Mouse (Mus musculus): ENCODE results near the gene Tnfrsf14. TPM values are rescaled to one million over a fixed set of nuclear protein-coding genes. Genes with fewer than 3 reads are reported as not detected.

The Tnfrsf14 gene
- total and polyA plus RNA-seq, 3 experiments = 6.1 to 18.8 (median 7.0) TPM

- H3K27ac ChIP-seq = no peak overlapping the region
- no peaks in the 10 kb centered on the region for H3K79me2 ChIP-seq (replicated peaks; ENCODE audit: control insufficient read depth, insufficient read depth, low read length)
- peaks cover 3% of the 10 kb centered on the region for H3K27me3 ChIP-seq (ENCODE audit: control insufficient read depth, insufficient read depth, low read length)
- peaks cover 1% of the 10 kb centered on the region; the same call in 1 of the 2 replicates for H3K4me1 ChIP-seq (ENCODE audit: control insufficient read depth, insufficient read depth, low read length)
- H3K36me3 ChIP-seq (ENCODE audit: control insufficient read depth, insufficient read depth, low read length) = no peaks in the 10 kb centered on the region
- DNase-seq = peak in 1 of 2 experiments; percentile 34
- TF ChIP-seq CTCF (IDR thresholded peaks at IDR 0.05) (no peak), EP300 (IDR thresholded peaks at IDR 0.05; ENCODE audit: insufficient read depth, low read depth, low read length) (no peak), POLR2A (IDR thresholded peaks at IDR 0.05; ENCODE audit: insufficient read depth, low read depth, low read length) (no peak)
- H3K4me3 ChIP-seq = no peak overlapping the region
- 43% methylated on average over 14 of the region's 14 CpGs for WGBS
- H3K9ac ChIP-seq (ENCODE audit: low read depth, low read length) = no peak overlapping the region
- intact Hi-C loops (cut with DNase I) = no loop called here
Observed at GRCm38 (mm10) chr4:154948066-154948939, 19.9 kb upstream of the Tnfrsf14 start.

GRCm38 (mm10) chr4:154946319-154946718 is 18.0 kb upstream of the Tnfrsf14 start:
- Histone ChIP-seq H3K4me3 (peak overlapping the region; percentile 32; the same call in 1 of the 2 replicates), H3K27ac (0 out of 2 replicates have a peak overlapping the region, but pooled peaks have one; percentile 41), H3K79me2 (replicated peaks; ENCODE audit: control insufficient read depth, insufficient read depth, low read length) (no peaks in the 10 kb centered on the region), H3K27me3 (ENCODE audit: control insufficient read depth, insufficient read depth, low read length) (no peaks in the 10 kb centered on the region; the same call in 1 of the 2 replicates), H3K9ac (ENCODE audit: low read depth, low read length) (peak overlapping the region; percentile 43), H3K4me1 (ENCODE audit: control insufficient read depth, insufficient read depth, low read length) (peaks cover 1% of the 10 kb centered on the region; the same call in 1 of the 2 replicates), H3K36me3 (ENCODE audit: control insufficient read depth, insufficient read depth, low read length) (no peaks in the 10 kb centered on the region)
- WGBS = 4% methylated on average over 8 of the region's 8 CpGs
- TF ChIP-seq POLR2A (IDR thresholded peaks at IDR 0.05; ENCODE audit: insufficient read depth, low read depth, low read length) (peak; percentile 43; the same call in 1 of the 2 replicates), EP300 (IDR thresholded peaks at IDR 0.05; ENCODE audit: insufficient read depth, low read depth, low read length) (no peak), CTCF (IDR thresholded peaks at IDR 0.05) (0 out of 2 replicates have a peak, but pooled peaks have one; percentile 7)
- peak; percentile 53 to 75 for DNase-seq
- intact Hi-C loops (cut with DNase I) = no loop called here

GRCm38 (mm10) chr4:154944121-154944590 is 15.8 kb upstream of the Tnfrsf14 start:
- WGBS = 8% methylated on average over 2 of the region's 2 CpGs
- Histone ChIP-seq H3K27me3 (ENCODE audit: control insufficient read depth, insufficient read depth, low read length) (no peaks in the 10 kb centered on the region), H3K79me2 (replicated peaks; ENCODE audit: control insufficient read depth, insufficient read depth, low read length) (no peaks in the 10 kb centered on the region), H3K36me3 (ENCODE audit: control insufficient read depth, insufficient read depth, low read length) (no peaks in the 10 kb centered on the region), H3K27ac (no peak overlapping the region; the same call in 1 of the 2 replicates), H3K4me3 (no peak overlapping the region), H3K4me1 (ENCODE audit: control insufficient read depth, insufficient read depth, low read length) (peaks cover 1% of the 10 kb centered on the region; the same call in 1 of the 2 replicates), H3K9ac (ENCODE audit: low read depth, low read length) (no peak overlapping the region)
- TF ChIP-seq CTCF (IDR thresholded peaks at IDR 0.05) (peak; percentile 98), EP300 (IDR thresholded peaks at IDR 0.05; ENCODE audit: insufficient read depth, low read depth, low read length) (peak; percentile 90), POLR2A (IDR thresholded peaks at IDR 0.05; ENCODE audit: insufficient read depth, low read depth, low read length) (no peak)
- peak; percentile 75 to 83 for DNase-seq
- intact Hi-C loops (cut with DNase I) = loop anchor here (1.0 to 2.0 kb wide), 4 partner anchors 21 to 123 kb away; partner anchors contain the start of genes Pank4 and Pex10

- Histone ChIP-seq H3K79me2 (replicated peaks; ENCODE audit: control insufficient read depth, insufficient read depth, low read length) (no peaks in the 10 kb centered on the region), H3K36me3 (ENCODE audit: control insufficient read depth, insufficient read depth, low read length) (no peaks in the 10 kb centered on the region), H3K27ac (no peak overlapping the region; the same call in 1 of the 2 replicates), H3K9ac (ENCODE audit: low read depth, low read length) (no peak overlapping the region), H3K4me1 (ENCODE audit: control insufficient read depth, insufficient read depth, low read length) (peaks cover 1% of the 10 kb centered on the region; the same call in 1 of the 2 replicates), H3K4me3 (no peak overlapping the region), H3K27me3 (ENCODE audit: control insufficient read depth, insufficient read depth, low read length) (no peaks in the 10 kb centered on the region)
- WGBS = 81% methylated on average over 6 of the region's 6 CpGs
- intact Hi-C loops (cut with DNase I) = loop anchor here (1.0 to 2.0 kb wide), 4 partner anchors 21 to 123 kb away; partner anchors contain the start of genes Pank4 and Pex10
- DNase-seq = peak in 1 of 2 experiments; percentile 11
- no peak for TF ChIP-seq POLR2A (IDR thresholded peaks at IDR 0.05; ENCODE audit: insufficient read depth, low read depth, low read length)
- no peak for TF ChIP-seq EP300 (IDR thresholded peaks at IDR 0.05; ENCODE audit: insufficient read depth, low read depth, low read length)
- no peak for TF ChIP-seq CTCF (IDR thresholded peaks at IDR 0.05)
Observed at GRCm38 (mm10) chr4:154943323-154944039, 15.1 kb upstream of the Tnfrsf14 start.

- H3K4me1 ChIP-seq (ENCODE audit: control insufficient read depth, insufficient read depth, low read length) = peaks cover 1% of the 10 kb centered on the region; the same call in 1 of the 2 replicates
- DNase-seq = no peak
- intact Hi-C loops (cut with DNase I) = no loop called here
- no peak overlapping the region for H3K9ac ChIP-seq (ENCODE audit: low read depth, low read length)
- no peak overlapping the region for H3K4me3 ChIP-seq
- H3K79me2 ChIP-seq (replicated peaks; ENCODE audit: control insufficient read depth, insufficient read depth, low read length) = no peaks in the 10 kb centered on the region
- no peak overlapping the region for H3K27ac ChIP-seq
- no peak for TF ChIP-seq EP300 (IDR thresholded peaks at IDR 0.05; ENCODE audit: insufficient read depth, low read depth, low read length)
- TF ChIP-seq POLR2A (IDR thresholded peaks at IDR 0.05; ENCODE audit: insufficient read depth, low read depth, low read length) = no peak
- no peak for TF ChIP-seq CTCF (IDR thresholded peaks at IDR 0.05)
- 73% methylated on average over 10 of the region's 10 CpGs for whole genome bisulfite sequencing
- no peaks in the 10 kb centered on the region for H3K27me3 ChIP-seq (ENCODE audit: control insufficient read depth, insufficient read depth, low read length)
- no peaks in the 10 kb centered on the region for H3K36me3 ChIP-seq (ENCODE audit: control insufficient read depth, insufficient read depth, low read length)
Observed at GRCm38 (mm10) chr4:154942632-154943322, 14.4 kb upstream of the Tnfrsf14 start.
